Mouse (Mus musculus): ENCODE measurements around the gene Gm6760.

Gene Gm6760

GRCm38 (mm10) chrX:64152098-64152497, at the start of gene Gm6760:
Gene Gm6760 (minus strand): TSS chrX:64152198.
- DNase-seq (ENCODE audit: low read depth): no peak

GRCm38 (mm10) chrX:64181246-64181645, 29.2 kb upstream of the Gm6760 start:
- no peak for DNase-seq (ENCODE audit: low read depth)

DNA sequence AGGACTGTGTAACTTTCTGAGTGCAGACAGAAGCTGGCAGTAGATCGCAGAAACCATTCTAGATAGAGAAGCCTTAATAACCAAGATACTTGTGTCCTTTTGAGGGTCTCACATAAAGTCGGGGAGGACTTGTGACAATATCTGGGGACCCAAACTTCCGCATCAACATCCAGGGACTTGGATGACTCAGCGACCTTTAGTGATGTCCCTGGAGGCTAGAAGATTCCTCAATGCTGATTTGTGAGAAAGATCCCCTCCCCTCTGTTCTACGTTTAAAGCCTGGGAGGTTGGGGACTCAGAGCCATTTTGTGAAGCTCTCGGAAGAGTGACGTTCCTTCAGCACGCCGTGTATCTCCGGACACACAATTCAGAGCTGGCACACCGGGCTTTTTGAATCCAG, 21.2 kb upstream of the Gm6760 start, which contains the start of gene 3830417A13Rik:
3830417A13Rik (plus strand) TSS at position 301 of the 400 bp plus-strand sequence.
- no peak for DNase-seq (ENCODE audit: low read depth)

Measured in induced T-regulatory cell, adult 2 months (primary cell).